Mouse (Mus musculus): ENCODE results near the gene Tapt1. TPM values are rescaled to one million over a fixed set of nuclear protein-coding genes. Genes with fewer than 3 reads are reported as not detected.

Gene Tapt1
- polyA plus RNA-seq, 1 experiment = 18.2 TPM

DNA sequence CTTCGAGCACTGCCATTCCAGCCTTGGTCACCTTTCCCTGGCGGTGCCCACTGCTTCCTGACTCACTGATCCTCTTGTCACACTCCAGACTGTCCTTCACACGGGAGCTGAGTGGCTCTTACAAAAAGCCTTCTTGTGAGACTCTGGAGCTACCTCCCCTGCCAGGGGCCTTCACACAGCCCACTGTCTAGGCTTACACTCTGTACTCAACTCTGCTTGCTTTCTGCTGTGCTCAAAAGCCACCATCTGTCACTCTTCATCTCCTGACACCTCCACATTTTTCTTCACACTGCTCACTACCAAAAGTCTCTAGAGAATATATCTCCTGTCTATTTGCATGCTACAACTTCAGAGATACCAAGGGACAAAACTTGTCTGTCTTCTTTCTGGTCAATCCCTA, 46.0 kb downstream of the Tapt1 start:
- H3K4me2 ChIP-seq (ENCODE audit: low read depth) = no peak overlapping the region
- no peak for TF ChIP-seq MYOD1 (IDR thresholded peaks at IDR 0.05; ENCODE audit: control insufficient read depth in 1 of 3, insufficient read length in 2 of 3, low read depth in 2 of 3)
- no peak for TF ChIP-seq MAX (IDR thresholded peaks at IDR 0.05; ENCODE audit: low read depth)
- TF ChIP-seq REST (IDR thresholded peaks at IDR 0.05; ENCODE audit: insufficient read depth, insufficient read length) = no peak
- no peak for TF ChIP-seq MYOG (IDR thresholded peaks at IDR 0.05; ENCODE audit: control insufficient read depth in 1 of 3, insufficient read depth in 1 of 3, insufficient read length in 2 of 3, low read depth in 2 of 3)
- no peak for TF ChIP-seq SRF (IDR thresholded peaks at IDR 0.05; ENCODE audit: control insufficient read depth, insufficient read length, low read depth)
- TF ChIP-seq TCF12 (IDR thresholded peaks at IDR 0.05; ENCODE audit: insufficient read depth, poor library complexity, severe bottlenecking) = no peak
- TF ChIP-seq POLR2AphosphoS2 (IDR thresholded peaks at IDR 0.05; ENCODE audit: insufficient read length, low read depth) = no peak
- no peak for TF ChIP-seq CEBPB (IDR thresholded peaks at IDR 0.05; ENCODE audit: insufficient read depth, poor library complexity, severe bottlenecking)
- TF ChIP-seq E2F4 (IDR thresholded peaks at IDR 0.05; ENCODE audit: insufficient read depth) = no peak
- no peak for TF ChIP-seq USF1 (IDR thresholded peaks at IDR 0.05; ENCODE audit: low read depth)
- TF ChIP-seq POLR2A (IDR thresholded peaks at IDR 0.05; ENCODE audit: insufficient read length, low read depth) = no peak
- TF ChIP-seq TCF3 (IDR thresholded peaks at IDR 0.05; ENCODE audit: insufficient read length, low read depth) = no peak
- no peak overlapping the region for H3K4me3 ChIP-seq

DNA sequence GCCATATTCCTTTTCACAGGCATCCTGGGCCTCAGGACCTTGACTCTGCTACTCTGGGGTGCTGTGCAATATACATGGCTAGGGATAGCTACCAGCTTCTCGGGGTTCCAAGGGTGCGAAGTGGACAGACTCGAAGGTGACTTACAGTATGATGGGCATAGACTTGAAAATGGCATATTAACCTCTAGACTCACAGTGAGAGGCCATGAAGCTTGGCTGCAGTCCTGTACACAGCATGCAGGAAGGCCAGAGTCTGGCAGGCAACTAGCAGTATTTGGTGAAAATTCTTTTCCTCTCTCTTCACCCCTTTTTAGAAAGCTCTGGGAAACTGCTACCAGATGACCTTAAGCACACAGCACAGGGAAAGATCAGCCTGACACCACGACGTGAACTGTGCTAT, 52.4 kb downstream of the Tapt1 start:
- Histone ChIP-seq H3K79me2 (ENCODE audit: control insufficient read depth, insufficient read depth) (no peaks in the 10 kb centered on the region), H3K4me2 (ENCODE audit: low read depth) (no peak overlapping the region), H3K36me3 (ENCODE audit: control insufficient read depth, insufficient read depth) (peaks cover 12% of the 10 kb centered on the region), H3ac (ENCODE audit: control insufficient read depth, insufficient read length) (no peak overlapping the region), H3K27me3 (ENCODE audit: control insufficient read depth, insufficient read depth, insufficient read length) (no peaks in the 10 kb centered on the region), H3K4me3 (no peak overlapping the region)
- no peak for TF ChIP-seq POLR2AphosphoS2 (IDR thresholded peaks at IDR 0.05; ENCODE audit: insufficient read length, low read depth)
- no peak for TF ChIP-seq E2F4 (IDR thresholded peaks at IDR 0.05; ENCODE audit: insufficient read depth)
- TF ChIP-seq MYOG (IDR thresholded peaks at IDR 0.05; ENCODE audit: control insufficient read depth in 1 of 3, insufficient read depth in 1 of 3, insufficient read length in 2 of 3, low read depth in 2 of 3) = no peak
- TF ChIP-seq REST (IDR thresholded peaks at IDR 0.05; ENCODE audit: insufficient read depth, insufficient read length) = no peak
- TF ChIP-seq USF1 (IDR thresholded peaks at IDR 0.05; ENCODE audit: low read depth) = no peak
- TF ChIP-seq POLR2A (IDR thresholded peaks at IDR 0.05; ENCODE audit: insufficient read length, low read depth) = no peak
- no peak for TF ChIP-seq TCF12 (IDR thresholded peaks at IDR 0.05; ENCODE audit: insufficient read depth, poor library complexity, severe bottlenecking)
- TF ChIP-seq MAX (IDR thresholded peaks at IDR 0.05; ENCODE audit: low read depth) = no peak
- TF ChIP-seq MYOD1 (IDR thresholded peaks at IDR 0.05; ENCODE audit: control insufficient read depth in 1 of 3, insufficient read length in 2 of 3, low read depth in 2 of 3) = no peak
- TF ChIP-seq SRF (IDR thresholded peaks at IDR 0.05; ENCODE audit: control insufficient read depth, insufficient read length, low read depth) = no peak
- no peak for TF ChIP-seq CEBPB (IDR thresholded peaks at IDR 0.05; ENCODE audit: insufficient read depth, poor library complexity, severe bottlenecking)
- no peak for TF ChIP-seq TCF3 (IDR thresholded peaks at IDR 0.05; ENCODE audit: insufficient read length, low read depth)

More for the DNA sequence above, 46.0 kb downstream of the Tapt1 start:
- Histone ChIP-seq H3K79me2 (ENCODE audit: control insufficient read depth, insufficient read depth) (no peaks in the 10 kb centered on the region), H3K27me3 (ENCODE audit: control insufficient read depth, insufficient read depth, insufficient read length) (no peaks in the 10 kb centered on the region), H3ac (ENCODE audit: control insufficient read depth, insufficient read length) (no peak overlapping the region), H3K36me3 (ENCODE audit: control insufficient read depth, insufficient read depth) (peaks cover 30% of the 10 kb centered on the region)

DNA sequence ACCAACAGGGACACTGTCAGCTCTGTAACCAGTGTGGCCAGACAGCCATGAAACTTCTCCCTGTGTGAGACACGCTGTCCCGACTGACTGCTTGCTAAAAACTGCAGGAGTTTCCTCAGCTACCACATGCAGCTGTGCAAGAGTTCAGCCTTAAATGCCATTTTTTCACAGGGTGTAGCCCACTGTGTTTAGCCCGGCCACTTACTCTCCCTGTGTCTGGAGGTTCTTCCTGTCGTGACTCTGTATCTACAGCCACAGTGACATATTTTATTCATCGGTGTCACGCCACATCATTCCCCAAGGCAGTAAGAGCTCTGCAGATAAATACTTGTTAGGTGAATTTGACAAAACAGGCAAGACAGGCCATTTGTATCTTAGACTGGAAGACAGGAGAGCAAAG, 59.6 kb downstream of the Tapt1 start:
- Histone ChIP-seq H3K27me3 (ENCODE audit: control insufficient read depth, insufficient read depth, insufficient read length) (no peaks in the 10 kb centered on the region), H3K36me3 (ENCODE audit: control insufficient read depth, insufficient read depth) (no peaks in the 10 kb centered on the region), H3K79me2 (ENCODE audit: control insufficient read depth, insufficient read depth) (no peaks in the 10 kb centered on the region), H3ac (ENCODE audit: control insufficient read depth, insufficient read length) (no peak overlapping the region), H3K4me3 (no peak overlapping the region), H3K4me2 (ENCODE audit: low read depth) (no peak overlapping the region)
- TF ChIP-seq MYOD1 (IDR thresholded peaks at IDR 0.05; ENCODE audit: control insufficient read depth in 1 of 3, insufficient read length in 2 of 3, low read depth in 2 of 3) = no peak
- TF ChIP-seq POLR2A (IDR thresholded peaks at IDR 0.05; ENCODE audit: insufficient read length, low read depth) = no peak
- TF ChIP-seq TCF3 (IDR thresholded peaks at IDR 0.05; ENCODE audit: insufficient read length, low read depth) = no peak
- TF ChIP-seq CEBPB (IDR thresholded peaks at IDR 0.05; ENCODE audit: insufficient read depth, poor library complexity, severe bottlenecking) = no peak
- TF ChIP-seq USF1 (IDR thresholded peaks at IDR 0.05; ENCODE audit: low read depth) = no peak
- TF ChIP-seq MAX (IDR thresholded peaks at IDR 0.05; ENCODE audit: low read depth) = no peak
- no peak for TF ChIP-seq E2F4 (IDR thresholded peaks at IDR 0.05; ENCODE audit: insufficient read depth)
- no peak for TF ChIP-seq REST (IDR thresholded peaks at IDR 0.05; ENCODE audit: insufficient read depth, insufficient read length)
- no peak for TF ChIP-seq SRF (IDR thresholded peaks at IDR 0.05; ENCODE audit: control insufficient read depth, insufficient read length, low read depth)

DNA sequence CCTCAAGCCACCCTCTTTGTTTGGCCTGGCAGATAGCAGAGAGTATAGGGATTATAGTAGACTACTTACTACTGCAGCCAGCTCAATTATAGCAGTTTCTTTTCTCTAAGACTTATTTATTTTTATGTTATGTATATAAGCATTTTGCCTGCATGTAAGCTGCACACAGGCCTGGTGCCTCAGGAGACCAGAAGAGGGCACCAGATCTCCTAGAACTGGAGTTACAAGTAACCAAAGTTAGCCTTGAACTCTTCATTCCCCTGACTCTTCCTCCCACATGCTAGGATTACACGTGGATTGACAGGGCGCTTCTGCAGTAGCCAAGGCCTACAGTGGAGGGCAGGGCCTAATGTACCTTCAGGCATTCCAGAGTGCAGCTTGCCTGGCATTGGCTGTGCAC, 60.6 kb downstream of the Tapt1 start:
- Histone ChIP-seq H3K4me2 (ENCODE audit: low read depth) (no peak overlapping the region), H3K4me3 (no peak overlapping the region), H3K27me3 (ENCODE audit: control insufficient read depth, insufficient read depth, insufficient read length) (no peaks in the 10 kb centered on the region), H3K36me3 (ENCODE audit: control insufficient read depth, insufficient read depth) (no peaks in the 10 kb centered on the region), H3ac (ENCODE audit: control insufficient read depth, insufficient read length) (no peak overlapping the region), H3K79me2 (ENCODE audit: control insufficient read depth, insufficient read depth) (no peaks in the 10 kb centered on the region)
- no peak for TF ChIP-seq TCF3 (IDR thresholded peaks at IDR 0.05; ENCODE audit: insufficient read length, low read depth)
- no peak for TF ChIP-seq SRF (IDR thresholded peaks at IDR 0.05; ENCODE audit: control insufficient read depth, insufficient read length, low read depth)
- no peak for TF ChIP-seq CEBPB (IDR thresholded peaks at IDR 0.05; ENCODE audit: insufficient read depth, poor library complexity, severe bottlenecking)
- TF ChIP-seq MAX (IDR thresholded peaks at IDR 0.05; ENCODE audit: low read depth) = no peak
- TF ChIP-seq MYOG (IDR thresholded peaks at IDR 0.05; ENCODE audit: control insufficient read depth in 1 of 3, insufficient read depth in 1 of 3, insufficient read length in 2 of 3, low read depth in 2 of 3) = no peak
- TF ChIP-seq MYOD1 (IDR thresholded peaks at IDR 0.05; ENCODE audit: control insufficient read depth in 1 of 3, insufficient read length in 2 of 3, low read depth in 2 of 3) = no peak
- no peak for TF ChIP-seq TCF12 (IDR thresholded peaks at IDR 0.05; ENCODE audit: insufficient read depth, poor library complexity, severe bottlenecking)
- TF ChIP-seq E2F4 (IDR thresholded peaks at IDR 0.05; ENCODE audit: insufficient read depth) = no peak
- TF ChIP-seq POLR2AphosphoS2 (IDR thresholded peaks at IDR 0.05; ENCODE audit: insufficient read length, low read depth) = no peak
- no peak for TF ChIP-seq POLR2A (IDR thresholded peaks at IDR 0.05; ENCODE audit: insufficient read length, low read depth)
- no peak for TF ChIP-seq REST (IDR thresholded peaks at IDR 0.05; ENCODE audit: insufficient read depth, insufficient read length)

All from myocyte (in vitro differentiated cells).